8 mouse cellular contexts compared by ENCODE assay signal in the genomic region with DNA sequence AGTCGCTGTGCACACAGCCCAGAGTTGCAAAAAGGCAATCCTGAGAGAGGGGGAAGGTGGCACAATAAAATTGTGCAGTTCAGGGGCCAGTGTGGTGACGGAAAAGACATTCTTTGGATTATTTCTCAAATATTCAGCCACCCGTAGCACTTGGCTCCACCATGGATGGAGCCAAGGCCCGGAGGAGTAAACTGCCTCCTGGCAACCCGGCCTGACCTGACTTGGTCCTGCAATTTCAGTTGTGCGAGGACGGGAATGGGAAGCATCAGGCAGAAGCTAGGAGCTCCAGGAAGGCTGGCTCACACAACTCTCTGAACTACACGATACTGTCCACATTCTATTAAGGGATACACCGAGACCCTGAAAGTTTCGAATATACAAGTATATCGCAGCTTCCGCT. TPM values are rescaled to one million over a fixed set of nuclear protein-coding genes. Genes with fewer than 3 reads are reported as not detected.
DNase-seq lines count a peak whose midpoint lies in the region; ATAC-seq and TF ChIP-seq lines count a peak whose summit lies in the region.

No protein-coding gene starts in this region.

- no peak for ATAC-seq in heart, embryonic 13.5 days (ENCODE audit: extremely low read depth, insufficient number of reproducible peaks, low FRiP score, low TSS enrichment)
- ATAC-seq in hindbrain, embryonic 12.5 days (ENCODE audit: low FRiP score): no peak
- ATAC-seq in liver, embryonic 14.5 days (ENCODE audit: insufficient read depth): no peak
- no peak for ATAC-seq in monocyte, adult 5-6 weeks (replicated peaks; ENCODE audit: insufficient number of reproducible peaks, low FRiP score, low TSS enrichment, poor library complexity, severe bottlenecking)
- ATAC-seq in inflammation-experienced regulatory T-cells, adult 6 months: no peak

- H3K27me3 ChIP-seq in heart, embryonic 13.5 days (replicated peaks): peaks cover 22% of the 10 kb centered on the region
- H3K27me3 ChIP-seq in embryonic facial prominence, embryonic 10.5 days (replicated peaks; ENCODE audit: low read depth, poor library complexity, severe bottlenecking): peaks cover 4% of the 10 kb centered on the region; the same call in 1 of the 2 replicates
- no peaks in the 10 kb centered on the region for H3K27me3 ChIP-seq in hindbrain, embryonic 12.5 days
- no peaks in the 10 kb centered on the region for H3K27me3 ChIP-seq in liver, embryonic 14.5 days (ENCODE audit: control insufficient read depth, insufficient read depth, low read length)

- no peak overlapping the region for H3K4me3 ChIP-seq in heart, embryonic 13.5 days
- peak overlapping the region; percentile 60 for H3K4me3 ChIP-seq in embryonic facial prominence, embryonic 10.5 days
- no peak overlapping the region for H3K4me3 ChIP-seq in hindbrain, embryonic 12.5 days
- no peak overlapping the region for H3K4me3 ChIP-seq in liver, embryonic 14.5 days (ENCODE audit: insufficient read depth in 1 of 2, low read depth in 2 of 2, low read length in 2 of 2)

- WGBS in heart, embryonic 13.5 days: 72% methylated on average over 12 of the region's 12 CpGs
- 74% methylated on average over 12 of the region's 12 CpGs for WGBS in embryonic facial prominence, embryonic 10.5 days
- WGBS in hindbrain, embryonic 12.5 days: 59% methylated on average over 12 of the region's 12 CpGs
- 77% methylated on average over 12 of the region's 12 CpGs for WGBS in liver, embryonic 14.5 days (ENCODE audit: insufficient replicate concordance)

- peaks cover 36% of the 10 kb centered on the region for H3K4me1 ChIP-seq in heart, embryonic 13.5 days
- peaks cover 41% of the 10 kb centered on the region for H3K4me1 ChIP-seq in embryonic facial prominence, embryonic 10.5 days
- peaks cover 40% of the 10 kb centered on the region for H3K4me1 ChIP-seq in hindbrain, embryonic 12.5 days
- no peaks in the 10 kb centered on the region for H3K4me1 ChIP-seq in liver, embryonic 14.5 days (replicated peaks; ENCODE audit: control insufficient read depth in 2 of 2, insufficient read depth in 2 of 2, low read length in 1 of 2)

- no peak for TF ChIP-seq CTCF in liver, embryonic 14.5 days (IDR thresholded peaks at IDR 0.05; ENCODE audit: low read depth)

- no peak for DNase-seq in heart, adult 18-20 months
- no peak for DNase-seq in embryonic facial prominence, embryonic 10.5 days (ENCODE audit: low spot score)
- no peak for DNase-seq in liver, embryonic 14.5 days (ENCODE audit: low read depth in 3 of 3, low spot score in 3 of 3)
- no peak for DNase-seq in retina, embryonic 14.5 days (ENCODE audit: low spot score)

- no peak overlapping the region for H3K27ac ChIP-seq in heart, embryonic 13.5 days (replicated peaks)
- H3K27ac ChIP-seq in embryonic facial prominence, embryonic 10.5 days (replicated peaks): 0 out of 2 replicates have a peak overlapping the region, but pooled peaks have one; percentile 40
- peak overlapping the region; percentile 62; the same call in 1 of the 2 replicates for H3K27ac ChIP-seq in hindbrain, embryonic 12.5 days
- H3K27ac ChIP-seq in liver, embryonic 14.5 days: no peak overlapping the region

- H3K9me3 ChIP-seq in heart, embryonic 13.5 days: no peaks in the 10 kb centered on the region
- no peaks in the 10 kb centered on the region for H3K9me3 ChIP-seq in embryonic facial prominence, embryonic 10.5 days
- no peaks in the 10 kb centered on the region for H3K9me3 ChIP-seq in hindbrain, embryonic 12.5 days (replicated peaks)
- H3K9me3 ChIP-seq in liver, embryonic 14.5 days (ENCODE audit: control insufficient read depth, low read length): no peaks in the 10 kb centered on the region

- peaks cover 11% of the 10 kb centered on the region for H3K36me3 ChIP-seq in heart, embryonic 13.5 days
- H3K36me3 ChIP-seq in embryonic facial prominence, embryonic 10.5 days (replicated peaks): no peaks in the 10 kb centered on the region
- no peaks in the 10 kb centered on the region for H3K36me3 ChIP-seq in hindbrain, embryonic 12.5 days
- H3K36me3 ChIP-seq in liver, embryonic 14.5 days (replicated peaks; ENCODE audit: control insufficient read depth, insufficient read depth, low read depth): no peaks in the 10 kb centered on the region

- peak overlapping the region; percentile 92 for H3K4me2 ChIP-seq in heart, embryonic 13.5 days
- H3K4me2 ChIP-seq in hindbrain, embryonic 12.5 days (replicated peaks): peak overlapping the region; percentile 85
- peak overlapping the region; percentile 69; the same call in 1 of the 2 replicates for H3K4me2 ChIP-seq in liver, embryonic 14.5 days (ENCODE audit: low read depth)

- no peak for TF ChIP-seq EP300 in liver, embryonic 14.5 days (IDR thresholded peaks at IDR 0.05; ENCODE audit: low read depth)

- H3K9ac ChIP-seq in heart, embryonic 13.5 days: no peak overlapping the region
- H3K9ac ChIP-seq in hindbrain, embryonic 12.5 days: no peak overlapping the region
- H3K9ac ChIP-seq in liver, embryonic 14.5 days (replicated peaks): no peak overlapping the region

RNA-seq across cellular contexts. Expression of gene Copz2, which starts 12.9 kb away (rescaled TPM):
- 109 and 113 TPM in 2 replicates for polyA plus RNA-seq in heart, embryonic 13.5 days (2015; fragmentation: Nextera tagmentation; extraction: Ambion mirVana)
- 10 to 100 TPM; 35.5 to 37.3 TPM for total RNA-seq in heart, adult 18-20 months (2021)
- polyA plus RNA-seq in embryonic facial prominence, embryonic 10.5 days (2016; fragmentation: Nextera tagmentation; extraction: Ambion mirVana): 36.2 and 37.4 TPM in 2 replicates
- 56.5 and 60.7 TPM in 2 replicates for polyA plus RNA-seq in hindbrain, embryonic 12.5 days (2016; fragmentation: Nextera tagmentation; extraction: Ambion mirVana)
- polyA plus RNA-seq in liver, embryonic 14.5 days (2012; rRNA removed): 7.9 and 8.7 TPM in 2 replicates
- 18.6 and 18.8 TPM in 2 replicates for polyA plus RNA-seq in liver, embryonic 14.5 days (2014; fragmentation: Nextera tagmentation; extraction: Ambion mirVana)
- total RNA-seq in monocyte, adult 5-6 weeks (2017): 0.48 TPM in 1 of 3 replicates, not detected in the others
- not detected for polyA plus RNA-seq in inflammation-experienced regulatory T-cells, adult 6 months (2017; shearing (Covaris generic))

RNA-seq across cellular contexts. Expression of gene Nfe2l1, which starts 32.8 kb away (rescaled TPM):
- 67.2 and 70.8 TPM in 2 replicates for polyA plus RNA-seq in heart, embryonic 13.5 days (2015; fragmentation: Nextera tagmentation; extraction: Ambion mirVana)
- 100 to 1,000 TPM; 458 to 487 TPM for total RNA-seq in heart, adult 18-20 months (2021)
- polyA plus RNA-seq in embryonic facial prominence, embryonic 10.5 days (2016; fragmentation: Nextera tagmentation; extraction: Ambion mirVana): 65.4 and 69.9 TPM in 2 replicates
- 82.8 and 88.2 TPM in 2 replicates for polyA plus RNA-seq in hindbrain, embryonic 12.5 days (2016; fragmentation: Nextera tagmentation; extraction: Ambion mirVana)
- 14.4 and 15.2 TPM in 2 replicates for polyA plus RNA-seq in liver, embryonic 14.5 days (2012; rRNA removed)
- polyA plus RNA-seq in liver, embryonic 14.5 days (2014; fragmentation: Nextera tagmentation; extraction: Ambion mirVana): 9.6 and 10.1 TPM in 2 replicates
- total RNA-seq in monocyte, adult 5-6 weeks (2017): 56.7 to 65.5 TPM (median 62.2 TPM) in 3 replicates
- polyA plus RNA-seq in inflammation-experienced regulatory T-cells, adult 6 months (2017; shearing (Covaris generic)): 10 to 100 TPM; 17.8 to 21.4 (median 20.7) TPM

RNA-seq across cellular contexts. Expression of gene Cdk5rap3, which starts 53.8 kb away (rescaled TPM):
- 50.4 and 52.4 TPM in 2 replicates for polyA plus RNA-seq in heart, embryonic 13.5 days (2015; fragmentation: Nextera tagmentation; extraction: Ambion mirVana)
- total RNA-seq in heart, adult 18-20 months (2021): 10 to 100 TPM; 23.4 to 25.1 TPM
- polyA plus RNA-seq in embryonic facial prominence, embryonic 10.5 days (2016; fragmentation: Nextera tagmentation; extraction: Ambion mirVana): 90.1 and 99.9 TPM in 2 replicates
- polyA plus RNA-seq in hindbrain, embryonic 12.5 days (2016; fragmentation: Nextera tagmentation; extraction: Ambion mirVana): 98.8 and 98.9 TPM in 2 replicates
- 14.2 and 20.1 TPM in 2 replicates for polyA plus RNA-seq in liver, embryonic 14.5 days (2012; rRNA removed)
- 34.1 and 36.4 TPM in 2 replicates for polyA plus RNA-seq in liver, embryonic 14.5 days (2014; fragmentation: Nextera tagmentation; extraction: Ambion mirVana)
- total RNA-seq in monocyte, adult 5-6 weeks (2017): 38.4 to 51.0 TPM (median 44.6 TPM) in 3 replicates
- polyA plus RNA-seq in inflammation-experienced regulatory T-cells, adult 6 months (2017; shearing (Covaris generic)): 100 to 1,000 TPM in 1 of 3 experiments, 10 to 100 TPM in 2; 93.2 to 124 (median 96.9) TPM

Comparison
In these comparisons a context has a peak if more than half of its experiments do, and no peak if none do; other contexts are left out.
1. H3K27ac ChIP-seq: peak in embryonic facial prominence, embryonic 10.5 days (single experiment) and hindbrain, embryonic 12.5 days (single experiment); none in heart, embryonic 13.5 days (single experiment) and liver, embryonic 14.5 days (single experiment).
2. RNA of gene Copz2, which starts 12.9 kb away (polyA plus RNA-seq): 109 to 113 TPM in heart, embryonic 13.5 days, 56.5 to 60.7 TPM in hindbrain, embryonic 12.5 days, 36.2 to 37.4 TPM in embryonic facial prominence, embryonic 10.5 days and 7.9 to 18.8 TPM in liver, embryonic 14.5 days; not detected in inflammation-experienced regulatory T-cells, adult 6 months; every median in the first group is over 4 times any median in the second.
3. Peak in every context shown above with its lines, with median percentiles within 50 percentile points of each other: H3K4me2 ChIP-seq.